Mouse (Mus musculus) gastrocnemius, postnatal 36 days (tissue): ENCODE data around the gene C5ar1. TPM values are rescaled to one million over a fixed set of nuclear protein-coding genes. Genes with fewer than 3 reads are reported as not detected.
A peak's percentile ranks its signal among the peaks of the same experiment; 100 is the strongest.
"Not testable (repeated sequence)": the region's sequence is repeated elsewhere in the genome, so short reads cannot be mapped to it uniquely, and the experiment has no call there.

ENCODE experiments used
- DNase-seq, 2 experiments: peaks; one replicate each; pipeline ENCODE4 v3.0.0; 2022
- intact Hi-C: fragments of 180-260 bp; cut with DNase I; formaldehyde crosslinking; loops from one replicate; pipeline ENCODE4 v1.15.1; 2025
- total RNA-seq, 2 experiments: library from RNA; stranded (reverse); gene quantifications; 2 replicates each; pipeline ENCODE4 v1.2.3; 2021

The C5ar1 gene
- total RNA-seq, 2 experiments from 2014 or later, result 1.7 to 1.8 TPM

- intact Hi-C loops, result no loop called here
- no peak for DNase-seq
Measured at GRCm38 (mm10) chr7:16282334-16282733, 23.0 kb upstream of the C5ar1 start.

GRCm38 (mm10) chr7:16280721-16281120 lies 21.4 kb upstream of the C5ar1 start:
- intact Hi-C loops, result no loop called here
- no peak for DNase-seq

GRCm38 (mm10) chr7:16274922-16275890 lies 15.9 kb upstream of the C5ar1 start:
- intact Hi-C loops, result loop anchor here (5.0 kb wide), 1 partner anchor 298 kb away; no protein-coding TSS in a partner anchor
- DNase-seq, result no peak

- intact Hi-C loops, result loop anchor here (5.0 kb wide), 1 partner anchor 296 kb away; no protein-coding TSS in a partner anchor
- peak; percentile 31 to 74 for DNase-seq
Measured at GRCm38 (mm10) chr7:16273766-16274140, 14.4 kb upstream of the C5ar1 start.

- intact Hi-C loops, result loop anchor here (5.0 kb wide), 1 partner anchor 296 kb away; no protein-coding TSS in a partner anchor
- peak; percentile 75 to 85 for DNase-seq
Measured at GRCm38 (mm10) chr7:16273081-16273765, 13.9 kb upstream of the C5ar1 start, which contains the start of gene Inafm1. Gene Inafm1, minus strand, starts transcription at chr7:16273617.

- intact Hi-C loops, result loop anchor here (5.0 kb wide), 1 partner anchor 295 kb away; no protein-coding TSS in a partner anchor
- DNase-seq, result peak; percentile 31 to 51
Measured at GRCm38 (mm10) chr7:16272681-16273080, 13.3 kb upstream of the C5ar1 start.

GRCm38 (mm10) chr7:16271139-16271538 lies 11.8 kb upstream of the C5ar1 start:
- no peak for DNase-seq
- intact Hi-C loops, result loop anchor here (5.0 kb wide), 1 partner anchor 294 kb away; no protein-coding TSS in a partner anchor

- DNase-seq, intact Hi-C loops: not testable (repeated sequence)
Measured at GRCm38 (mm10) chr7:16266593-16266992, 7.3 kb upstream of the C5ar1 start.

GRCm38 (mm10) chr7:16265856-16266255 lies 6.5 kb upstream of the C5ar1 start:
- intact Hi-C loops, result no loop called here

GRCm38 (mm10) chr7:16263843-16264242 lies 4.5 kb upstream of the C5ar1 start:
- DNase-seq, result no peak
- intact Hi-C loops, result loop anchor here (1.0 to 5.0 kb wide), 2 partner anchors 52 to 72 kb away; no protein-coding TSS in a partner anchor

More at GRCm38 (mm10) chr7:16265856-16266255, 6.5 kb upstream of the C5ar1 start:
- no peak for DNase-seq

- intact Hi-C loops, result loop anchor here (1.0 to 5.0 kb wide), 2 partner anchors 51 to 71 kb away; no protein-coding TSS in a partner anchor
- DNase-seq, result peak; percentile 60 to 75
Measured at GRCm38 (mm10) chr7:16263015-16263787, 3.9 kb upstream of the C5ar1 start.

GRCm38 (mm10) chr7:16261097-16261496 lies 1.8 kb upstream of the C5ar1 start:
- no peak for DNase-seq
- intact Hi-C loops, result loop anchor here (5.0 kb wide), 1 partner anchor 49 kb away; no protein-coding TSS in a partner anchor

GRCm38 (mm10) chr7:16257830-16258229 lies 1.5 kb downstream of the C5ar1 start:
- DNase-seq, result no peak
- intact Hi-C loops, result no loop called here

GRCm38 (mm10) chr7:16255963-16256362 lies 3.4 kb downstream of the C5ar1 start:
- intact Hi-C loops, DNase-seq: not testable (repeated sequence)

- DNase-seq, result no peak
- intact Hi-C loops, result no loop called here
Measured at GRCm38 (mm10) chr7:16254195-16254594, 5.1 kb downstream of the C5ar1 start.

- DNase-seq, result no peak
- intact Hi-C loops, result no loop called here
Measured at GRCm38 (mm10) chr7:16250687-16251086, 8.7 kb downstream of the C5ar1 start.

- intact Hi-C loops, result no loop called here
- DNase-seq, result no peak
Measured at GRCm38 (mm10) chr7:16245958-16246357, 13.4 kb downstream of the C5ar1 start.

GRCm38 (mm10) chr7:16244067-16244466 lies 15.3 kb downstream of the C5ar1 start, which contains the start of gene C5ar2:
Gene C5ar2, minus strand, starts transcription at chr7:16244154.
- intact Hi-C loops, result no loop called here
- DNase-seq, result no peak

GRCm38 (mm10) chr7:16242198-16242597 lies 17.1 kb downstream of the C5ar1 start:
- intact Hi-C loops, result no loop called here
- no peak for DNase-seq

GRCm38 (mm10) chr7:16241787-16242186 lies 17.6 kb downstream of the C5ar1 start:
- intact Hi-C loops, result no loop called here
- DNase-seq, result no peak
